Mouse (Mus musculus) bone marrow macrophage, adult 2 months (primary cell): ENCODE data around the gene Tor4a.

Experiments
- CTCF ChIP-seq: IDR thresholded peaks from 2 replicates; pipeline ENCODE4 v1.5.1; 2012; ENCODE audit warnings: low read depth, mild to moderate bottlenecking, low read length, moderate library complexity
- POLR2A ChIP-seq: IDR thresholded peaks from 2 replicates; pipeline ENCODE4 v1.6.1; 2012; ENCODE audit warnings: mild to moderate bottlenecking, low read depth, low read length, borderline replicate concordance

DNA sequence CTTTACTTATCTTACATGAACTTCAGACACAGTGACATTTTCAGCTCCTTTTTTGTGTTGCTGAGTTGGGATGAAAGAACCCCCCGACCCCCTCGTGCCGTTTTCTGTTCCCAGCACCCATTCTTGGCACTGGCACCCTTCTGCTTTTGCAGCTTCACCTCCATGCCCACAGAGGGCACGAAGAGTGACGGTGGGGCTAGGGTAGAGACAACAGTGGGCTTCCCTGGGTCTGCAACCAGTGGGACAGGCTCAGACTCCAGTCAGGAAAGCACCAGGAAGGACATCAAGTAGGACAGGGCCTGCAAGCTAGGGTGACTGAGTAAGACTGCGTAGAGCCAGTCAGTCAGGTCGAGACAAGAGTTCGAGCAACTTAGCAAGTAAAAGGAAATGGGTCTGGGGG lies 43.6 kb upstream of the Tor4a start:
- TF ChIP-seq CTCF: no peak
- TF ChIP-seq POLR2A: no peak
